Mouse (Mus musculus) stomach, embryonic 14.5 days (tissue): ENCODE results near the gene Zfp788. TPM values are rescaled to one million over a fixed set of nuclear protein-coding genes. Genes with fewer than 3 reads are reported as not detected.
"Not testable (repeated sequence)": the region's sequence is repeated elsewhere in the genome, so short reads cannot be mapped to it uniquely, and the experiment has no call there.

Source experiments
- ATAC-seq: fragments of 200-750 bp; cut with Nextera tagmentation; 2 replicates; pipeline ENCODE4 v1.8.0; 2017; ENCODE audit warnings: low read depth, moderate TSS enrichment; ENCODE audit not compliant: insufficient number of reproducible peaks, insufficient read depth, low FRiP score
- H3K27ac ChIP-seq: fragments of 300-500 bp; sonication (generic); 2 replicates; pipeline ENCODE4 v1.5.1; 2014; ENCODE audit warnings: mild to moderate bottlenecking, low read length, moderate library complexity, mixed read lengths
- H3K27me3 ChIP-seq: fragments of 300-500 bp; sonication (generic); 2 replicates; pipeline ENCODE4 v1.6.1; 2014; ENCODE audit warnings: low read length, control low read depth, mixed read lengths; ENCODE audit not compliant: control insufficient read depth, insufficient read depth
- H3K36me3 ChIP-seq: fragments of 300-500 bp; sonication (generic); 2 replicates; pipeline ENCODE4 v1.6.1; 2014; ENCODE audit warnings: mild to moderate bottlenecking, control low read depth, low read length, moderate library complexity, mixed read lengths; ENCODE audit not compliant: control insufficient read depth, insufficient read depth
- H3K4me1 ChIP-seq: fragments of 300-500 bp; sonication (generic); 2 replicates; pipeline ENCODE4 v1.6.1; 2014; ENCODE audit warnings: low read length, control low read depth, mixed read lengths; ENCODE audit not compliant: control insufficient read depth, insufficient read depth
- H3K4me2 ChIP-seq: fragments of 300-500 bp; sonication (generic); replicated peaks from 2 replicates; pipeline ENCODE4 v1.6.1; 2014; ENCODE audit warnings: low read depth, low read length, control low read depth
- H3K4me3 ChIP-seq: fragments of 300-500 bp; sonication (generic); 2 replicates; pipeline ENCODE4 v1.5.1; 2014; ENCODE audit warnings: low read depth, low read length, control low read depth
- H3K9ac ChIP-seq: fragments of 300-500 bp; sonication (generic); replicated peaks from 2 replicates; pipeline ENCODE4 v1.6.1; 2014; ENCODE audit warnings: low read depth, mild to moderate bottlenecking, control low read depth, low read length, moderate library complexity, mixed read lengths
- H3K9me3 ChIP-seq: fragments of 300-500 bp; sonication (generic); 2 replicates; pipeline ENCODE4 v1.6.1; 2016; ENCODE audit warnings: low read depth, low read length, control low read depth; ENCODE audit not compliant: control insufficient read depth
- WGBS: fragments of 180-500 bp; shearing (Covaris S2); extraction: QIAGEN DNeasy Blood & Tissue Kit; methylation state at CpG from one replicate; pipeline ENCODE4 v1.1.7; 2014; 5-methylcytosine and 5-hydroxymethylcytosine counted together
- polyA plus RNA-seq: library from polyadenylated mRNA; unstranded; fragments of >200 nt; fragmentation: Nextera tagmentation; extraction: Ambion mirVana; gene quantifications from 2 replicates; pipeline ENCODE4 v1.2.1, GENCODE M21; 2014

Gene Zfp788
- polyA plus RNA-seq = 13.2 and 13.7 TPM in 2 replicates

GRCm38 (mm10) chr7:41632409-41633220 is at the start of gene Zfp788:
Zfp788 (plus strand) TSS chr7:41633203.
- H3K4me3 ChIP-seq = peak within 1 kb of the TSS; percentile 58
- H3K27ac ChIP-seq = peak within 1 kb of the TSS; percentile 95
- H3K27me3 ChIP-seq = no peaks in the 10 kb centered on the region
- peak; percentile 96 for ATAC-seq
- H3K9me3 ChIP-seq = peaks cover 6% of the 10 kb centered on the region; the same call in 1 of the 2 replicates
- H3K4me2 ChIP-seq = peak within 1 kb of the TSS; percentile 81
- H3K36me3 ChIP-seq = peaks cover 21% of the 10 kb centered on the region
- 2% methylated on average over 27 of the region's 27 CpGs for WGBS
- H3K4me1 ChIP-seq = 0 out of 2 replicates have a peak, but pooled peaks cover 3% of the 10 kb centered on the region
- H3K9ac ChIP-seq = peak within 1 kb of the TSS; percentile 65

DNA sequence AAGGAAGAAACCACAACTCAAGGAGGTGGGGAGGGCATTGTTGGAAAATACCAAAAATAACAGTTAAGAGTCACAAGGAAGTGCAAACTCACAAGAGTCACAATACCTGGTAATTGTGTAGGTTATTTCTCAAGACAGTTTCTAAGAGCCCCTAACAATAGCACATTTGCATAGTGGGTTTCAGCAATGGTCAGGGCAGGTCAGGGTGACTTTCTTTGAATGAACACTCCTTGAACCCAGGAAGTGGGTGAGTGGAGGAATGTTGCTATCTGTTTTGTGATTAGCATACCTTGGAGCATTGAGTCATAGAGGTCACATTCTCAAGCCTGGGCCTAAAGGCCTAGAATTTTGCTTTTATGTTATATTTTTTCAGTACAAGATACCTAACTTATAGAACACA is 45.2 kb upstream of the Zfp788 start:
- H3K36me3 ChIP-seq, H3K4me2 ChIP-seq, H3K9me3 ChIP-seq, ATAC-seq, H3K27ac ChIP-seq, H3K27me3 ChIP-seq, H3K9ac ChIP-seq, H3K4me1 ChIP-seq, H3K4me3 ChIP-seq: not testable (repeated sequence)

DNA sequence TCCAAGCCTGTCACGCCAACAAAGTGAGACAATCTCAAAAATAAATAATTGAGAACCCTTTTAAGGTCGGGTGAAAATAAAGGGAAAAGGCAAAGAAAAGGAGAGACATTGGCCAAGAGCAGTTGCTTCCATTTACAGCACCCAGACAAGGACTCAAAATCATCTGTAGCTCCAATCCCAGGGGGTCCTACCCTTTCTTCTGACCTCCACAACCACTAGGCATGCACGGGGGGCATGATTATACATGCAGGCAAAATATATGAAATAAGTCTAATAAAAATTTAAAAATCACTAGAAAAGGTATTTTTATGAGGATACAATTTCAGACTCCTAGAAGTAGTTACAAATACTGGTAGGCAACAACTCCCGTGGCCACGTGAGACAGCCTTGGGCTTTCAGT is 34.4 kb upstream of the Zfp788 start:
- ATAC-seq = no peak
- H3K4me1 ChIP-seq = no peaks in the 10 kb centered on the region
- H3K27ac ChIP-seq = no peak overlapping the region
- WGBS = 43% methylated on average over 5 of the region's 5 CpGs
- no peaks in the 10 kb centered on the region for H3K9me3 ChIP-seq
- H3K9ac ChIP-seq = no peak overlapping the region; the same call in 1 of the 2 replicates
- no peaks in the 10 kb centered on the region for H3K27me3 ChIP-seq
- peak overlapping the region; percentile 49 for H3K4me2 ChIP-seq
- H3K4me3 ChIP-seq = peak overlapping the region; percentile 61
- no peaks in the 10 kb centered on the region for H3K36me3 ChIP-seq

- Histone ChIP-seq H3K36me3 (no peaks in the 10 kb centered on the region), H3K9me3 (no peaks in the 10 kb centered on the region), H3K4me1 (no peaks in the 10 kb centered on the region), H3K4me3 (peak within 1 kb of the TSS; percentile 61), H3K9ac (peak within 1 kb of the TSS; percentile 48), H3K27me3 (no peaks in the 10 kb centered on the region), H3K4me2 (peak within 1 kb of the TSS; percentile 49), H3K27ac (0 out of 2 replicates have a peak within 1 kb of the TSS, but pooled peaks have one; percentile 33)
- WGBS = under 1% methylated on average over 41 of the region's 41 CpGs
- ATAC-seq = peak; percentile 98
These were observed 33.8 kb upstream of the Zfp788 start, which contains the start of gene 2610021A01Rik for GRCm38 (mm10) chr7:41599034-41599813. 2610021A01Rik (plus strand) TSS chr7:41599230.

GRCm38 (mm10) chr7:41599932-41600548 is 33.0 kb upstream of the Zfp788 start:
- Histone ChIP-seq H3K4me1 (no peaks in the 10 kb centered on the region), H3K27me3 (no peaks in the 10 kb centered on the region), H3K9ac (no peak overlapping the region; the same call in 1 of the 2 replicates), H3K4me3 (peak overlapping the region; percentile 61), H3K4me2 (peak overlapping the region; percentile 49), H3K27ac (no peak overlapping the region), H3K9me3 (no peaks in the 10 kb centered on the region), H3K36me3 (no peaks in the 10 kb centered on the region)
- WGBS = 14% methylated on average over 3 of the region's 3 CpGs
- no peak for ATAC-seq

GRCm38 (mm10) chr7:41611654-41612053 is 21.3 kb upstream of the Zfp788 start:
- Histone ChIP-seq H3K36me3 (peaks cover 9% of the 10 kb centered on the region; the same call in 1 of the 2 replicates), H3K27ac (no peak overlapping the region), H3K27me3 (no peaks in the 10 kb centered on the region), H3K4me1 (no peaks in the 10 kb centered on the region), H3K4me3 (no peak overlapping the region), H3K9me3 (no peaks in the 10 kb centered on the region), H3K4me2 (no peak overlapping the region), H3K9ac (no peak overlapping the region)
- 80% methylated on average over 3 of the region's 3 CpGs for WGBS
- no peak for ATAC-seq

DNA sequence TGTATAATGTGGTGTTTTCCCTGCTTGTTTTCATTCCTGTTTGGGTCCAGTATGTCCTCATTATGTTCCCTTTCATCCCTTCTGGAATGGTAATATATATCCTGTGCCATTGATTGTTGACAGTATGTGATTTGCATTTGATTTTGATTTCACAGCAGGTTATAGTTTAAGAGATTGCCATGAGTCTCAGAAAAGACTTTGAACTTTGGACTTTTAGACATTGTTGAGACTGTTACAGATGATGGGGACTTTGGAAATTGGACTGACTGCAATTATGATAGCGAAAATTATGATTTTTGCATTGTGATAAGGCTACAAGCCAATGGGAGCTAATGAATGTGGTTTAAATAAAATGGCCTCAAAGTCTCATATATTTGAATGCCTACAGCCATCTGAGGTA is 16.8 kb upstream of the Zfp788 start:
- ATAC-seq, H3K27me3 ChIP-seq: not testable (repeated sequence)

More for the DNA sequence above, 16.8 kb upstream of the Zfp788 start:
- not testable (repeated sequence) for H3K36me3 ChIP-seq, H3K4me3 ChIP-seq, H3K9me3 ChIP-seq, H3K4me1 ChIP-seq, H3K4me2 ChIP-seq, H3K27ac ChIP-seq, H3K9ac ChIP-seq
- WGBS = 82% methylated on average over 1 of the region's 1 CpGs
